Mouse (Mus musculus): Measurements from ENCODE around the gene Etnk1. TPM values are rescaled to one million over a fixed set of nuclear protein-coding genes. Genes with fewer than 3 reads are reported as not detected.

Gene Etnk1
- total and polyA plus RNA-seq, 3 experiments, result 29.9 to 37.0 (median 33.6) TPM

- Histone ChIP-seq H3K4me3 (ENCODE audit: control insufficient read depth in 1 of 2, insufficient read depth in 1 of 2, low read depth in 2 of 2, low read length in 2 of 2) (no peak overlapping the region), H3K27ac (ENCODE audit: control insufficient read depth, low read depth, low read length) (no peak overlapping the region), H3K36me3 (ENCODE audit: control insufficient read depth in 1 of 2, insufficient read depth in 2 of 2, low read length in 2 of 2) (no peaks in the 10 kb centered on the region), H3K9me3 (replicated peaks; ENCODE audit: insufficient read depth, low read length) (no peaks in the 10 kb centered on the region), H3K79me2 (ENCODE audit: control insufficient read depth, insufficient read depth, low read length, poor library complexity) (no peaks in the 10 kb centered on the region), H3K9ac (ENCODE audit: control insufficient read depth, low read depth, low read length, poor library complexity, severe bottlenecking) (no peak overlapping the region), H3K4me1 (ENCODE audit: control insufficient read depth in 1 of 2, insufficient read depth in 2 of 2, low read length in 2 of 2) (no peaks in the 10 kb centered on the region), H3K27me3 (ENCODE audit: control insufficient read depth in 1 of 2, insufficient read depth in 2 of 2, low read length in 2 of 2) (no peaks in the 10 kb centered on the region; a peak in 1 of 4 replicates)
- no peak for DNase-seq (ENCODE audit: low read depth, low spot score)
- TF ChIP-seq TCF12 (IDR thresholded peaks at IDR 0.05; ENCODE audit: low read depth, low read length), result no peak
- TF ChIP-seq NRF1 (IDR thresholded peaks at IDR 0.05; ENCODE audit: insufficient read depth, low read depth, low read length, poor library complexity, severe bottlenecking), result no peak
- TF ChIP-seq ELF1 (IDR thresholded peaks at IDR 0.05; ENCODE audit: low read depth, low read length), result no peak
- TF ChIP-seq ZMIZ1 (IDR thresholded peaks at IDR 0.05; ENCODE audit: low read depth, low read length), result no peak
- TF ChIP-seq CTCF (IDR thresholded peaks at IDR 0.05 in 2 of 3, conservative IDR thresholded peaks at IDR 0.05 in 1 of 3; ENCODE audit: control insufficient read depth in 1 of 3, insufficient read depth in 1 of 3, low read depth in 2 of 3, low read length in 3 of 3, poor library complexity in 1 of 3, severe bottlenecking in 1 of 3), result no peak
Observed at GRCm38 (mm10) chr6:143261289-143261665, 94.3 kb downstream of the Etnk1 start.

DNA sequence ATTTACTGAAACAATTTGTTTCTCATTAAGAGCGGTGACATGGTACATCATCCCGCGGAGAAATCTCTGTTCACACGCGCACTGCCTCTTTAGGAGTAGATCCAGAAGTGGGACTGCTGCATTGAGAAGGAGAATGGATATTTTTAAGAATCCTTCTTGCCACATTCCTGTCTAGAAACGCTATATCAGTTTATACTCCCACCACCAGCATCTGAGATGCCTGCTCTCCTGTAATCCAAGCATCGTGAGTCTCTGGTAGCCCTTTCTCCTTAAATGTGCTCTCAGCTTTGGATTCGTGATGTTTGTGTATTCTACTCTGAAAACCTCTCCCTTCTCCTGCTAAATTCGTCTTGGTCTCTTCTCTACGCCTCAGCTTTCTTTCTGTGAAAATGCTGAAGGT, 98.5 kb downstream of the Etnk1 start:
- no peak overlapping the region for H3K9ac ChIP-seq (ENCODE audit: control insufficient read depth, low read depth, low read length, poor library complexity, severe bottlenecking)
- H3K79me2 ChIP-seq (ENCODE audit: control insufficient read depth, insufficient read depth, low read length, poor library complexity), result no peaks in the 10 kb centered on the region
- no peaks in the 10 kb centered on the region for H3K9me3 ChIP-seq (replicated peaks; ENCODE audit: insufficient read depth, low read length)
- no peaks in the 10 kb centered on the region; a peak in 2 of 4 replicates for H3K27me3 ChIP-seq (ENCODE audit: control insufficient read depth in 1 of 2, insufficient read depth in 2 of 2, low read length in 2 of 2)
- no peak overlapping the region for H3K27ac ChIP-seq (ENCODE audit: control insufficient read depth, low read depth, low read length)
- H3K4me1 ChIP-seq (ENCODE audit: control insufficient read depth in 1 of 2, insufficient read depth in 2 of 2, low read length in 2 of 2), result no peaks in the 10 kb centered on the region
- H3K36me3 ChIP-seq (ENCODE audit: control insufficient read depth in 1 of 2, insufficient read depth in 2 of 2, low read length in 2 of 2), result no peaks in the 10 kb centered on the region
- TF ChIP-seq MYB (IDR thresholded peaks at IDR 0.05; ENCODE audit: low read depth, low read length), result no peak
- TF ChIP-seq GATA1 (IDR thresholded peaks at IDR 0.05; ENCODE audit: low read depth, low read length), result no peak
- TF ChIP-seq CTCF (IDR thresholded peaks at IDR 0.05 in 2 of 3, conservative IDR thresholded peaks at IDR 0.05 in 1 of 3; ENCODE audit: control insufficient read depth in 1 of 3, insufficient read depth in 1 of 3, low read depth in 2 of 3, low read length in 3 of 3, poor library complexity in 1 of 3, severe bottlenecking in 1 of 3), result no peak
- no peak for TF ChIP-seq CHD1 (IDR thresholded peaks at IDR 0.05; ENCODE audit: low read depth, low read length)
- TF ChIP-seq NELFE (IDR thresholded peaks at IDR 0.05; ENCODE audit: low read depth, low read length), result no peak
- TF ChIP-seq POLR2A (IDR thresholded peaks at IDR 0.05; ENCODE audit: control insufficient read depth in 1 of 2, insufficient read depth in 1 of 2, low read depth in 1 of 2, low read length in 2 of 2, poor library complexity in 1 of 2), result no peak
- no peak for TF ChIP-seq MAZ (IDR thresholded peaks at IDR 0.05; ENCODE audit: low read depth, low read length)
- no peak for TF ChIP-seq ZKSCAN1 (IDR thresholded peaks at IDR 0.05; ENCODE audit: low read depth, low read length)
- TF ChIP-seq POLR2AphosphoS2 (IDR thresholded peaks at IDR 0.05; ENCODE audit: low read length), result no peak
- no peak overlapping the region for H3K4me3 ChIP-seq (ENCODE audit: control insufficient read depth in 1 of 2, insufficient read depth in 1 of 2, low read depth in 2 of 2, low read length in 2 of 2)
- DNase-seq (ENCODE audit: low read depth, low spot score), result no peak

DNA sequence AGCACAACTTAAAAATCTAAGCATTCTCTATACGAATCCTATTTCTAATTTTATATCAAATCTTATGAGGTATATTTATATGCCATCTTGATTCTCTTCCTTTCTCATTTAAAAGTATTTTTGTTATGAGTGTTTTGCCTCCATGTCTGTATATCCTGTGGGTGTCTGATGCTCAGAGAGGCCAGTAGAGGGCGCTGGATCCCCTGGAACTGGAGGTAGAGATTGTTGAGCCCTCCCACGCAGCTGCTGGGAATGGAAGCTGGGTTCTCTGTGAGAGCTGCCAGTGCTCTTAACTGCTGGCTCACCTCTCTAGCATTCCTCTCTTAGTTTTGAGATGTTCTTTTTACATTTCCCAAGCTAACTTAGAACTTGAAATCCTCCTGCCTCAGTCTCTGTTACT, 112.2 kb downstream of the Etnk1 start:
- H3K4me1 ChIP-seq (ENCODE audit: control insufficient read depth in 1 of 2, insufficient read depth in 2 of 2, low read length in 2 of 2), result no peaks in the 10 kb centered on the region
- no peak overlapping the region for H3K9ac ChIP-seq (ENCODE audit: control insufficient read depth, low read depth, low read length, poor library complexity, severe bottlenecking)
- peak; percentile 46 for DNase-seq (ENCODE audit: low read depth, low spot score)

More for the DNA sequence above, 112.2 kb downstream of the Etnk1 start:
- Histone ChIP-seq H3K79me2 (ENCODE audit: control insufficient read depth, insufficient read depth, low read length, poor library complexity) (no peaks in the 10 kb centered on the region), H3K4me3 (ENCODE audit: control insufficient read depth in 1 of 2, insufficient read depth in 1 of 2, low read depth in 2 of 2, low read length in 2 of 2) (no peak overlapping the region), H3K36me3 (ENCODE audit: control insufficient read depth in 1 of 2, insufficient read depth in 2 of 2, low read length in 2 of 2) (no peaks in the 10 kb centered on the region), H3K9me3 (replicated peaks; ENCODE audit: insufficient read depth, low read length) (no peaks in the 10 kb centered on the region), H3K27ac (ENCODE audit: control insufficient read depth, low read depth, low read length) (no peak overlapping the region), H3K27me3 (ENCODE audit: control insufficient read depth in 1 of 2, insufficient read depth in 2 of 2, low read length in 2 of 2) (peaks cover 0 to 4% of the 10 kb centered on the region in 2 experiments; a peak in 1 of 4 replicates)
- TF ChIP-seq MAFK (IDR thresholded peaks at IDR 0.05; ENCODE audit: borderline replicate concordance, low read depth, low read length), result no peak
- TF ChIP-seq CTCF (IDR thresholded peaks at IDR 0.05 in 2 of 3, conservative IDR thresholded peaks at IDR 0.05 in 1 of 3; ENCODE audit: control insufficient read depth in 1 of 3, insufficient read depth in 1 of 3, low read depth in 2 of 3, low read length in 3 of 3, poor library complexity in 1 of 3, severe bottlenecking in 1 of 3), result peak; percentile 54 to 71 (median 64)
- TF ChIP-seq GATA1 (IDR thresholded peaks at IDR 0.05; ENCODE audit: low read depth, low read length), result no peak
- peak; percentile 43 for TF ChIP-seq SMC3 (IDR thresholded peaks at IDR 0.05; ENCODE audit: low read depth, low read length)
- TF ChIP-seq RAD21 (IDR thresholded peaks at IDR 0.05; ENCODE audit: low read depth, low read length), result peak; percentile 64
- TF ChIP-seq MYB (IDR thresholded peaks at IDR 0.05; ENCODE audit: low read depth, low read length), result no peak
- no peak for TF ChIP-seq NRF1 (IDR thresholded peaks at IDR 0.05; ENCODE audit: insufficient read depth, low read depth, low read length, poor library complexity, severe bottlenecking)
- no peak for TF ChIP-seq JUND (IDR thresholded peaks at IDR 0.05; ENCODE audit: low read depth, low read length)
- TF ChIP-seq HCFC1 (IDR thresholded peaks at IDR 0.05; ENCODE audit: low read depth, low read length), result no peak

Measured in MEL (cell line).